Comparison of ENCODE assay signal across 19 mouse cellular contexts in genomic region chr2:158209776-158210175, GRCm38 (mm10). TPM values are rescaled to one million over a fixed set of nuclear protein-coding genes. Genes with fewer than 3 reads are reported as not detected.
DNase-seq lines count a peak whose midpoint lies in the region; ATAC-seq and TF ChIP-seq lines count a peak whose summit lies in the region.
"Had no signal": no experiment of that assay in that cellular context is flagged by ENCODE, and none has a peak within 500 bp of the region (broad histone marks: within the 10 kb centered on the region; RNA-seq: fewer than 3 reads in every experiment).

No protein-coding gene starts in this region.

- H3K36me3 ChIP-seq in kidney, embryonic 16.5 days (ENCODE audit: insufficient read depth, low read length): no peaks in the 10 kb centered on the region
- no peaks in the 10 kb centered on the region for H3K36me3 ChIP-seq in kidney, adult 2 months (ENCODE audit: control insufficient read depth, insufficient read depth, low read length)
- no peaks in the 10 kb centered on the region for H3K36me3 ChIP-seq in embryonic facial prominence, embryonic 11.5 days (replicated peaks; ENCODE audit: control insufficient read depth, insufficient read depth, low read depth, low read length)
- H3K36me3 ChIP-seq: embryonic facial prominence, embryonic 15.5 days; heart, embryonic 13.5 days; hindbrain, embryonic 12.5 days; liver, embryonic 12.5 days; midbrain, embryonic 12.5 days; neural tube, embryonic 12.5 days had no signal

- no peak overlapping the region for H3K4me3 ChIP-seq in kidney, embryonic 16.5 days (ENCODE audit: low read length)
- H3K4me3 ChIP-seq in kidney, adult 2 months (ENCODE audit: insufficient read depth, low read depth, low read length): no peak overlapping the region
- H3K4me3 ChIP-seq in embryonic facial prominence, embryonic 11.5 days (ENCODE audit: low read depth, low read length): no peak overlapping the region
- H3K4me3 ChIP-seq: embryonic facial prominence, embryonic 15.5 days; heart, embryonic 13.5 days; hindbrain, embryonic 12.5 days; limb, embryonic 13.5 days; liver, embryonic 12.5 days; midbrain, embryonic 12.5 days; neural tube, embryonic 12.5 days had no signal

- TF ChIP-seq POLR2A in kidney, adult 2 months (IDR thresholded peaks at IDR 0.05; ENCODE audit: low read depth, low read length): no peak

- H3K9me3 ChIP-seq in kidney, embryonic 16.5 days (ENCODE audit: low read length): no peaks in the 10 kb centered on the region
- H3K9me3 ChIP-seq in embryonic facial prominence, embryonic 11.5 days (replicated peaks; ENCODE audit: control insufficient read depth, low read length): no peaks in the 10 kb centered on the region
- H3K9me3 ChIP-seq: embryonic facial prominence, embryonic 15.5 days; heart, embryonic 13.5 days; hindbrain, embryonic 12.5 days; limb, embryonic 13.5 days; liver, embryonic 12.5 days; midbrain, embryonic 12.5 days; neural tube, embryonic 12.5 days had no signal

- peak; percentile 51 for DNase-seq in embryo, embryonic 10 days (ENCODE audit: low spot score)
- DNase-seq in embryo, embryonic 10.5 days (ENCODE audit: low spot score): no peak
- DNase-seq in kidney, adult 2 months: no peak
- peak; percentile 66 for DNase-seq in embryonic facial prominence, embryonic 11.5 days (ENCODE audit: low spot score)
- DNase-seq in yolk sac, embryonic 10.5 days (ENCODE audit: low spot score): peak; percentile 15
- DNase-seq in urinary bladder, postnatal 10 days (ENCODE audit: low spot score): no peak
- DNase-seq: heart, adult 11 months; layer of hippocampus, adult 9-11 months; lung, adult 18-20 months had no signal

- peak overlapping the region; percentile 36; the same call in 1 of the 2 replicates for H3K9ac ChIP-seq in kidney, embryonic 16.5 days (replicated peaks; ENCODE audit: low read length)
- no peak overlapping the region; the same call in 1 of the 2 replicates for H3K9ac ChIP-seq in embryonic facial prominence, embryonic 11.5 days (replicated peaks; ENCODE audit: low read length)
- H3K9ac ChIP-seq: embryonic facial prominence, embryonic 15.5 days; heart, embryonic 13.5 days; hindbrain, embryonic 12.5 days; limb, embryonic 13.5 days; liver, embryonic 12.5 days; midbrain, embryonic 12.5 days; neural tube, embryonic 12.5 days had no signal

- no peak for TF ChIP-seq CTCF in kidney, adult 2 months (conservative IDR thresholded peaks at IDR 0.05; ENCODE audit: insufficient read depth, insufficient read length, low read depth, low read length)

- no peak overlapping the region for H3K4me2 ChIP-seq in kidney, embryonic 16.5 days (replicated peaks; ENCODE audit: low read depth, low read length)
- no peak overlapping the region for H3K4me2 ChIP-seq in embryonic facial prominence, embryonic 11.5 days (ENCODE audit: low read depth, low read length)
- H3K4me2 ChIP-seq: embryonic facial prominence, embryonic 15.5 days; heart, embryonic 13.5 days; hindbrain, embryonic 12.5 days; limb, embryonic 13.5 days; liver, embryonic 12.5 days; midbrain, embryonic 12.5 days; neural tube, embryonic 12.5 days had no signal

- ATAC-seq in kidney, embryonic 16.5 days (ENCODE audit: low FRiP score, low TSS enrichment): peak; percentile 28; the same call in 1 of the 2 replicates
- no peak for ATAC-seq in embryonic facial prominence, embryonic 11.5 days (replicated peaks; ENCODE audit: insufficient number of reproducible peaks, low FRiP score, low TSS enrichment, low read depth)
- ATAC-seq: forebrain, embryonic 16.5 days; liver, embryonic 12.5 days had no signal

- WGBS in kidney, embryonic 16.5 days: 57% methylated on average over 9 of the region's 9 CpGs
- WGBS in kidney, adult 2 months: 49% methylated on average over 9 of the region's 9 CpGs
- 36% methylated on average over 9 of the region's 9 CpGs for WGBS in embryonic facial prominence, embryonic 11.5 days

- peaks cover 35% of the 10 kb centered on the region for H3K4me1 ChIP-seq in kidney, embryonic 16.5 days (ENCODE audit: insufficient read depth, low read length)
- H3K4me1 ChIP-seq in kidney, adult 2 months (ENCODE audit: control insufficient read depth, insufficient read depth, low read length): peaks cover 10% of the 10 kb centered on the region; the same call in 1 of the 2 replicates
- H3K4me1 ChIP-seq in embryonic facial prominence, embryonic 11.5 days (ENCODE audit: control insufficient read depth, insufficient read depth, low read length): peaks cover 7% of the 10 kb centered on the region; the same call in 1 of the 2 replicates

- H3K27me3 ChIP-seq in kidney, embryonic 16.5 days (ENCODE audit: insufficient read depth, low read length): no peaks in the 10 kb centered on the region
- no peaks in the 10 kb centered on the region for H3K27me3 ChIP-seq in kidney, adult 2 months (replicated peaks; ENCODE audit: control insufficient read depth, insufficient read depth, low read length)
- no peaks in the 10 kb centered on the region for H3K27me3 ChIP-seq in embryonic facial prominence, embryonic 11.5 days (ENCODE audit: control insufficient read depth, insufficient read depth, low read length)
- H3K27me3 ChIP-seq: embryonic facial prominence, embryonic 15.5 days; hindbrain, embryonic 12.5 days; limb, embryonic 13.5 days; neural tube, embryonic 12.5 days had no signal

- H3K27ac ChIP-seq in kidney, embryonic 16.5 days (ENCODE audit: low read length): peak overlapping the region; percentile 77
- H3K27ac ChIP-seq in kidney, adult 2 months (ENCODE audit: insufficient read depth, low read depth, low read length): no peak overlapping the region
- no peak overlapping the region for H3K27ac ChIP-seq in embryonic facial prominence, embryonic 11.5 days (replicated peaks; ENCODE audit: low read depth, low read length)
- H3K27ac ChIP-seq: embryonic facial prominence, embryonic 15.5 days; heart, embryonic 13.5 days; hindbrain, embryonic 12.5 days; limb, embryonic 13.5 days; liver, embryonic 12.5 days; midbrain, embryonic 12.5 days; neural tube, embryonic 12.5 days had no signal

RNA-seq across cellular contexts. Expression of gene D630003M21Rik, which starts 19.2 kb away (rescaled TPM):
- 8.3 and 9.0 TPM in 2 replicates for polyA plus RNA-seq in kidney, embryonic 16.5 days (2015; fragmentation: Nextera tagmentation; extraction: Ambion mirVana)
- polyA plus RNA-seq in kidney, adult 2 months (2012; rRNA removed): 2.0 and 2.5 TPM in 2 replicates
- 1.00 and 1.4 TPM in 2 replicates for polyA plus RNA-seq in embryonic facial prominence, embryonic 11.5 days (2014; fragmentation: Nextera tagmentation; extraction: Ambion mirVana)

RNA-seq across cellular contexts. Expression of gene Bpi, which starts 48.1 kb away (rescaled TPM):
- 0.18 TPM in 1 of 2 replicates, not detected in the other for polyA plus RNA-seq in kidney, embryonic 16.5 days (2015; fragmentation: Nextera tagmentation; extraction: Ambion mirVana)
- 0.06 and 0.07 TPM in 2 replicates for polyA plus RNA-seq in kidney, adult 2 months (2012; rRNA removed)
- not detected in 2 replicates for polyA plus RNA-seq in embryonic facial prominence, embryonic 11.5 days (2014; fragmentation: Nextera tagmentation; extraction: Ambion mirVana)
- polyA plus RNA-seq: cerebellum, adult 2 months; embryonic facial prominence, embryonic 15.5 days; forebrain, embryonic 16.5 days; heart, embryonic 13.5 days; hindbrain, embryonic 12.5 days; limb, embryonic 13.5 days; liver, embryonic 12.5 days; midbrain, embryonic 12.5 days; neural tube, embryonic 12.5 days had no signal

Comparison
In these comparisons a context has a peak if more than half of its experiments do, and no peak if none do; other contexts are left out.
1. DNase-seq: peak in embryo, embryonic 10 days (single experiment), embryonic facial prominence, embryonic 11.5 days (single experiment) and yolk sac, embryonic 10.5 days (single experiment); none in embryo, embryonic 10.5 days (single experiment), kidney, adult 2 months (single experiment) and urinary bladder, postnatal 10 days (single experiment).